Mouse (Mus musculus) layer of hippocampus, postnatal 36 days (tissue): ENCODE measurements around the gene Exoc2. TPM values are rescaled to one million over a fixed set of nuclear protein-coding genes. Genes with fewer than 3 reads are reported as not detected.

Source experiments
- DNase-seq, 2 experiments: peaks; one replicate each; pipeline ENCODE4 v3.0.0; 2022
- total RNA-seq, 2 experiments: library from RNA; stranded (reverse); gene quantifications; 2 replicates each; pipeline ENCODE4 v1.2.3; 2021

Gene Exoc2
- total RNA-seq, 2 experiments from 2014 or later: 37.4 to 37.7 TPM

DNA sequence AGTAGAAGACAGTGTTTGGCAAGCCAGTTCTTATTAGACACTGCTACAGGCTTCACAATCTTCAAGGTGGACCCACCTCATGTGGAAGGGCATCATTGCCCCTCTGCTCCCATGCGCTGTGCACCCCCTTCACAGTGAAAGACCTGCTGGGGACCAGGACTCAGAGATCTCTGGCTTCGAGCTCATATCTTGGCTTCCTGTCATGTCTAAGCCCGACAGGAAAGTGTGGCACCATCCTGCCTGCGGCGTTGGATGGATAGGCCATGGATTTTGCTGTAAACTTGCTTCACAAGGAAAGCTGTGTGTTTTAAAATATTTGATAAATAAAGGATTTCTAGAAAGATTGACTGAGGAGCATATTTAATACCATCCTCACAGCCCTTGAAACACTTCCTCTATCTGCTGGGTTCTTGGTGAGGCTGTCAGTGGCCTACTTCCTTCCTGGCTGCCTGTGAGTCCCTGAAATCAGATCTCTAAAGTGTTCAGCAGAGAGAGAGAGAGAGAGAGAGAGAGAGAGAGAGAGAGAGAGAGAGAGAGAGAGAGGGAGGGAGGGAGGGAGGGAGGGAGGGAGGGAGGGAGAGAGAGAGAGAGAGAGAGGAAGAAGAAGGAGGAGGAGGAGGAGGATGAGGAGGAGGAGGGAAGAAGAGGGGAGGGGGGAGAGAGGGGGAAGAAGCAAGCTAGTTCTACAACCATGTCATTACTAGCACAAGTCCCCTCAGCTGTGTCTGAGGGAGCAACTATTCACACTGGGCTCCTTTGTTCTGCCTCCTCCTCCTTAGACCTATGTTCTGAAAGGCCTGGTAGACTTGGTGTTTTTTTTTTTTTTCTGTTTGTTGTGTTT is 207.0 kb downstream of the Exoc2 start:
- no peak for DNase-seq

DNA sequence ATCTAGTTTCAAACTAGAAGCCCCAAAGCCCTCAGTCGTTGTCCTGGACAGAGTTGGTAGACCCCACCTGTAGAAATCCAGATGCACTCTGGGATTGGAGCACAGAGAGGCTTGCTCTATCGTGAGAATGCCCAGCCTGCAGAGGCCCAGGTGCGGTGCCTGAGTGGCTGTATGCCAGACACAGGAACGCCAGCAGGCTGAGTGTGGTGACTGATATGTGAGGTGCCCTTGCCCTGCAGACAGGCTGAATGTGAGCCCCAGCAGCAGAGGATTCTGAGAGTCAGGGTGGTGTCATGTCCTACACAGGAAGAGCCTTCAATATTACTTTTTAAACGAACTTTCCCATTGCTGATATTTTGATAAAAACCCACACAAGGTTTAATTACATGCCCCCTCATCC is 208.0 kb downstream of the Exoc2 start:
- no peak for DNase-seq

DNA sequence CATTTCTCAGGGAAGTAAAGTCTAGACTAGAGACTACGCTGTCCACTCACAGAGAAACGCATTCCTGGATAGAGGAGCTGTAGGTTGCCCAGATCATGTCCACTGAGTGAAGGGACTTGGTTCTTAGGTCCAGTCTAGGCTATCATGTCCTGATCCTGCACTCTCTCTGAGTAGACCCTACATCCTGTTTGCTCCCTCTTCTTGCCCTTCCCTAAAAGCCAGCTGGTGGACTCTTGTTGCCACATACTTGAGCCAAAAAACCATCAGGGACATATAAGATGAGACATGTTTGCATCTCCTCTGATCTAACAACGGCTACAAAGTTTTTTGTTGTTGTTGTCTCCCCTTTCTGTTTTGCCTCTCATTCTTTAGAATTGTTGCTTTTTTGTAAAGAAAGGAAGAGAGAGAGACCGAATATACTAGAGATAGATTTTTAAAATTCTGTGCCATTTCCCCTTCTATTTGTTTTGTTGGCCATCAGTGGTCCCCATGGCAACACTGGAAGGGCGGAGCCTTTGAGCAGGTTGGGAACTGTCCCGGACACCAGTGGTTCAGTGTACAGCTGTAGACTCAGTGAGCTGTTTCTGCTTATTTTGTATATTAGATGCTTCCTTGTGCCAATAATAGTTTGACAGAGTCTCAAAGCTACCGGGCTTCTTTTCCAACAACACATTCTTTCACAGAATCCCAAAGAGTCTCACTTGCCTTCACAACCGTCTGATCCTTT is 209.7 kb downstream of the Exoc2 start:
- no peak for DNase-seq

Other genes starting within 250 kb of the Exoc2 start
- under 1 TPM; 0.12 to 0.48 TPM for gene Irf4, start 224.9 kb downstream of the Exoc2 start, total RNA-seq
- under 1 TPM in 1 of 2 experiments, not detected in 1; 0.97 TPM for gene Hus1b, start 26.3 kb downstream of the Exoc2 start, total RNA-seq
- gene Gm5447, start 111 bp upstream of the Exoc2 start, total RNA-seq: not detected